Mouse (Mus musculus): ENCODE measurements around the gene Myo16.

DNA sequence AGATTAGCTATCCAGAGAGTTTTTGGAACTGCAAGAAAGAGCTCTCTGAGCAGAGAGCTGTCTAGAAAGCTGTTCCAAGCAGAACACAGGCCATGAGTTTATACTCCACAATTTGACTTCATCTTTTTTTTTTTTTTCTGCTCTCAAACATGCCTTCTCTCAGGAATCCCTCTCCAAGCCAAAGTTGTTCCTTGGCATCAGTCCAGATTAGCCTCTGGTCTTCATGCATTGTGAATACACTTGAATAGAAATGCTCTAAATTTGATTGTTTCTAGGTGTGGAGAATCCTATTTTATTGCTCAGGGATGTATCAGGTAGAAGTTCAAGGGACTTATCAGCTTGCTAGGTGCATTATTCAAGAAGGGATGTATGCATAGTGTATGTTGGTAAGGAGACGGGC, 151.0 kb downstream of the Myo16 start:
- no peak for TF ChIP-seq CTCF (IDR thresholded peaks at IDR 0.05)
- TF ChIP-seq EP300 (IDR thresholded peaks at IDR 0.05; ENCODE audit: insufficient read depth, low read depth, low read length): no peak
- no peak for TF ChIP-seq POLR2A (IDR thresholded peaks at IDR 0.05; ENCODE audit: insufficient read depth, low read depth, low read length)

Measured in heart, adult 2 months (tissue).